Mouse (Mus musculus) ES-Bruce4 (cell line): ENCODE results near the gene Cit.

Experiments
- CTCF ChIP-seq: IDR thresholded peaks from one replicate; pipeline ENCODE4 v1.8.1; 2011; ENCODE audit warnings: low read depth, low read length
- EP300 ChIP-seq: IDR thresholded peaks from 2 replicates; pipeline ENCODE4 v1.6.1; 2011; ENCODE audit warnings: low read depth, low read length; ENCODE audit not compliant: insufficient read depth
- POLR2A ChIP-seq: IDR thresholded peaks from one replicate; pipeline ENCODE4 v1.8.1; 2011; ENCODE audit warnings: low read length; ENCODE audit not compliant: insufficient read depth

- TF ChIP-seq POLR2A = no peak
- TF ChIP-seq CTCF = no peak
- no peak for TF ChIP-seq EP300
These were observed 116.7 kb downstream of the Cit start for GRCm38 (mm10) chr5:115961809-115962208.
